Mouse (Mus musculus): ENCODE measurements around the gene Dynlrb1. TPM values are rescaled to one million over a fixed set of nuclear protein-coding genes. Genes with fewer than 3 reads are reported as not detected.

Gene Dynlrb1
- total RNA-seq (2021) = 100 to 1,000 TPM; 292 to 437 TPM
- polyA plus RNA-seq (2012; rRNA removed) = 164 and 217 TPM in 2 replicates
- long read RNA-seq, transcript Dynlrb1-202 (4 exons, 684 nt) = major isoform, 129 of 155 reads
- long read RNA-seq, transcript Dynlrb1-203 (4 exons, 534 nt) = minor isoform, 5 of 155 reads
- long read RNA-seq, partial matches to known transcripts = 7 of 155 reads
- long read RNA-seq, other reads (novel, unspliced or antisense) = 7 of 155 reads

DNA sequence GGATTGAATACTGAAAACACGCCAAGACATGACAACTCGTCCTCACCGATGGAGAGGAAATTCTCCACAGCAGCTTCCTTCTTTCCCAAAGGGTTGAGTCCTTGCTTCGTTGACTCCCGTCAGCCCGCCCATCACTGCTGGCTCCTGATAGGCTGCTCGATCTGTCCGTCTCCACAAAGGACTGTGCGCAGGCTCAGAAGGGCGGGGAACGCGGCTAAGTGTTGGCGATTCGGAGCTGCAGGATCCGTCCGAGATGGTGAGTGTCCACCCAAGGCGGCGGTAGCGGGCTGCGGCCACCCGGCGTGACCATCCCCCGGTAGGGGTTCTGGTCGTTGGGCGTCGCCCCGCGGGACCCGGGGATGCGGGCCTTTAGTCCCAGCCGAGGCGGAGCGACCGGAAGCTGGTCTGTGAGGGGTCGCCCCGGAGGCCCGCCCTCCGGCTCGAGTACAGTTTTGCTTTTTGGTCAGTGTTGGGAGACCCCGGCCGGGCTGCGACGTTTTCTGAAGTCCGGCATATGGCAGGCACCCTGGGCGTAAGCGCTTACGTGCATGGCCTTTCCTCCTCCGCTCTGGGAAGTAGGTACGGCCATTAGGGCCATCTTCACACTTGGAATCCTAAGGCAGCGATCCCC lies at the start of gene Dynlrb1:
Gene Dynlrb1, plus strand, starts transcription at position 172 of the 631 bp plus-strand sequence.
- DNase-seq = peak; percentile 99

DNA sequence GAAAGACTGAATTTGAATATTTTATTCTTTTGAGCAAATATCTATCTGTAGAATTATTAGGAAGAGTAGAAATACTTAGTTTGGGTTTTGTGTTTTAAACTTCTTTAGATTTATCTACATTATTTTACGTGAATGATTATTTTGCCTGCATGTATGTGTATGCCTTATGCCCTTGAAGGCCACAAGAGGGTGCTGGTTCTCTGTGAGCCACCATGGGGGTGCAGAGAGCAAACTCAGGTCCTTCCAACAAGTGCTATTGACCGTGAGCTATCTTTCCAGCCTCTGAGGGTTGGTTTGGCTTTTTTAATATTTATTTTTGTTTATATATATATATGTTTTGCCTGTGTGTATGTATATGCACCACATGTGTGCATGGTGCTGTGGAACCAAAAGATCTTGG lies 28.9 kb upstream of the Dynlrb1 start:
- DNase-seq = peak; percentile 15

DNA sequence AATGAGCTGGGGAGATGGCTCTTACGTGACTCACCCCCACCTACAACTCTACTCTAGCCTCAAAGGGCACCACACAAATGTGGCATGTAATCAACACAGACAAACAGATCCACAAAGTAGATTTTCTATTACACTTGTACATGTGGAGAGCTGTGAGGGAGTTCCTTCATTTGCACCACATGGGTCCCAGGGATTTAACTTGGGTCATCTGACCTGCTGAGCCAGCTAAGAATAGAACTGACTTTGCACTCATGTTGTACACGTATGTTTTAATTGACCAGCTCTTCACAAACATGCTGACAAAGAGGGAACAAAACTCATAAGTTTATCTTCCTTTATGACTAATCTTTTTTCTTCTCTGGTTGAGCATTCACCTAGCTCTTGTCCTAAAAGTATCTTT lies 13.2 kb upstream of the Dynlrb1 start:
- DNase-seq = no peak

- peak; percentile 45 for DNase-seq
These were observed 11.6 kb upstream of the Dynlrb1 start for GRCm38 (mm10) chr2:155224721-155225120.

DNA sequence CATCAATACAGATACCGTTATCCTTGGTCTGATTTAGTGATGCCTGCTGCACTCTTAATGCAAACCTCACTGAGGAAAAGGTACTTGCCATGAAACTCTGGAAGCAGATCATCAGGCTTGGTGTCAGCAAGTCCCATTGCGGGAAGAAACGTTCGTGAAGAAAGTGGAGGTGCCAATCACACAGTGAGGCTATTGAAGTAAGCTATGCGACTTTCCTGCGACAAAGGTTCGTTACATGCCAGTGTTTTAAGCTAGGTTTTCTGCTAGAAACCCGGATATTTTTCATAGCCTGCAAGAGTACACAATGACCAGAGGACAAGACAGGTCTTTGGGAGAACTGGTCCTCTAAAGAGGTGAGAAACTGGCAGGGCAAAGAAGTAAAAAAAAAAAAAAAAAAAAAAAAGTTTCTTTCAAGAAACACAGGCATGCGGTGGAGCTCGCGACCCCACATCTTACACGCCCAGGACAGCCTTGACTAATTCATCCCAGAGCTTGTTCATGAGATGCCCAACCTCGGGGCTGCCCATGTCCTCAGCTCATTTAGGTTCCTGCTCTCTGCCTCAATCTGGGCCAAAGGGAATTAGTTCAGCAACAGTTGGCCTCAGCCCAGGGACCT lies 479 bp upstream of the Dynlrb1 start:
- no peak for DNase-seq

GRCm38 (mm10) chr2:155237276-155237675 lies 943 bp downstream of the Dynlrb1 start:
- DNase-seq = peak; percentile 27

GRCm38 (mm10) chr2:155240915-155241314 lies 4.6 kb downstream of the Dynlrb1 start:
- DNase-seq = peak; percentile 90

DNA sequence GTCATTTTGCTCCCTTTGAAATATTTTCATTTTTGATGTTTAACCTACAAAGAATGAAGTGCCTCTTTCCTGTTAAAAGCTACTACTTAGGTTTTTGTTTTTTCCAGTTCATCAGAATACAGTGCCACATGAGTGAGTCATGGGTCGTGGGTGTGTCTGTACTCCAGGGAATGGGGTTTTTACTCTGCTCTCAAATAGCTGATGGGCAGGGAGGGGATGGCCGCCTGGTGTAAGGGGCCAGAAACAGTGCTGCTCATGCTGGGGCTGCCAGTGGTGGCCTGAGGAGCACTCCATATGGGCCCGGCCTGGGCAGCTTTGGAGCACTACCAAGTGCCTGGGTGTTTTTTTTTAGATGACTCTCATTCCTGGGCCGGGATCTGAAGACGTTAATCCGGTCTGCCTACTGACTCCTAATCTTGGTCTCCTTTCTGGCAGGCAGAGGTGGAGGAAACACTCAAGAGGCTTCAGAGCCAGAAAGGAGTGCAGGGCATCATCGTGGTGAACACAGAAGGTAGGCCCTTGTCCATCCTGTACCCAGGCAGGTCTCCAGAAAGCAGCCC lies 6.0 kb downstream of the Dynlrb1 start:
- peak; percentile 74 for DNase-seq

- no peak for DNase-seq
These were observed 9.9 kb downstream of the Dynlrb1 start for GRCm38 (mm10) chr2:155246231-155246630.

- no peak for DNase-seq
These were observed 11.9 kb downstream of the Dynlrb1 start for GRCm38 (mm10) chr2:155248206-155248605.

GRCm38 (mm10) chr2:155248718-155249117 lies 12.4 kb downstream of the Dynlrb1 start:
- DNase-seq = no peak

DNA sequence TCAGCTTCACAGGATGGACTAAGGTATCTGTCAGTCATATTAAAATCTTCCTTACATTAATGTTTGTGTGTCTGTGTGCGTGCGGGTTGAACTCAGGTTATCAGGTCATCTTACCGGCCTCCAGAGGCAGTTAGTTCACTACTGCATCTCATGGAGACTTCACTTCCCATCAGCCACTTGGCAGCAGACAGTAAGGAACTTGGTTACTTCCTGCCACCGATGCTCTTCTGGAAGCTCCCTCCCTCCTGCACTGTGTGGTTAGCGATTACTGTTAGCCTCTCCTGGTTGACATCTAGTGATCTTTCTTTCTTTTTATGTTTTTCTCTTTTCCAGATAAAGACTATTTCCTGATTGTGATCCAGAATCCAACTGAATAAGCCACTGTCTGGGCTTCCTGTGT lies 13.3 kb downstream of the Dynlrb1 start:
- no peak for DNase-seq

DNA sequence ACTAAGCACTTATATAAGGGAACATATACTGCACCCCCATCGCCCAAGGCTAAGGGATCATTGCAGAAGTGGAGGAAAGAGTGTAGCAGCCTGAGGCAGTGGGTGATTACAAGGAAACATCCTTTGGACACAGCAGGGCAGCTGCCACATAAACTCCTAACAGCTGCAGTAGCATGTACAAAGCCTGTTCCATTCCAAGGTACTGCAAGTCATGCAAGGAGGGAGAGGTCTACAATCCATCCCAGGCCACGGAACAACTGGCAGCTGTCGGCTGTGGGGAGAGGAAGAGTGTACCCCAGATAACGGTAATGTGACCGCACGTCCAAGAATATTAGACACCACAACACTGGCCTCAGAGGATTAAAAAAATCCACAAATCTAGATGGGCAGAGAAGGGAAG lies 29.2 kb downstream of the Dynlrb1 start:
- DNase-seq = no peak

DNA sequence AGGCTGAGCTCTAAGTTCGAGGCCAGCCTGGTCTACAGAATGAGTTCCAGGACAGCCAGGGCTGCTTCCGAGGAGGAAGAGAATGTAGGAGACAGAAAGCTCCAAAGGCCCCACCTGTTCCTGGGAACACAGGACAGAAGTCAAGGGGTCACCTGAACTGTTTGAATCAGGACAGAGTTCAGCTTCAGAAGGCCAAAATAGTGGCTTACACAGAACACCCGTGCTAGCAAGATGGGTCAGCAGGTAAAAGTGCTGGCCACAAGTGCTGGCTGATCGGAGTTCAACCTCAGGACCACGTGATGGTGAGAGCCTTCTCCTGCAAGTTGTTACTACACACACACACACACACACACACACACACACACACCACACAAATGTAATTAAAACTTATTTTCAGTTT lies 30.6 kb downstream of the Dynlrb1 start:
- no peak for DNase-seq

DNA sequence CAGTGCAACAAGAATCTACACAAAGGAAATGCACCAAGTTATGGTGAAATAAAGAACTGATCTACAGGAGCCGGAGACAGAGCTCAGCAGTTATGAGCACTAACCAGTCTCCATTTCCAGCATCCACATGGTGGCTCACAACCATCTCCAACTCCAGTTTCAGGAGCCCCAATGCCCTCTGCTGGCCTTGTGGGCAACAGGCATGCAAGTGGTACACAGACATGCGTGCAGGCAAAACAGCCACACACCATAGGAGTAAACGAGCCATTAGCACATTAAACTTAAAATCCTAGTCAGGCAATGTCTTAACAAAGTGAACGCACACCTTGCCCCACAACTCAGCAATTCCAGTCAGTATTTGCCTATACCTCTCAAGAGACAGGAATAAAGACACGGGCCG lies 35.6 kb downstream of the Dynlrb1 start:
- no peak for DNase-seq

DNA sequence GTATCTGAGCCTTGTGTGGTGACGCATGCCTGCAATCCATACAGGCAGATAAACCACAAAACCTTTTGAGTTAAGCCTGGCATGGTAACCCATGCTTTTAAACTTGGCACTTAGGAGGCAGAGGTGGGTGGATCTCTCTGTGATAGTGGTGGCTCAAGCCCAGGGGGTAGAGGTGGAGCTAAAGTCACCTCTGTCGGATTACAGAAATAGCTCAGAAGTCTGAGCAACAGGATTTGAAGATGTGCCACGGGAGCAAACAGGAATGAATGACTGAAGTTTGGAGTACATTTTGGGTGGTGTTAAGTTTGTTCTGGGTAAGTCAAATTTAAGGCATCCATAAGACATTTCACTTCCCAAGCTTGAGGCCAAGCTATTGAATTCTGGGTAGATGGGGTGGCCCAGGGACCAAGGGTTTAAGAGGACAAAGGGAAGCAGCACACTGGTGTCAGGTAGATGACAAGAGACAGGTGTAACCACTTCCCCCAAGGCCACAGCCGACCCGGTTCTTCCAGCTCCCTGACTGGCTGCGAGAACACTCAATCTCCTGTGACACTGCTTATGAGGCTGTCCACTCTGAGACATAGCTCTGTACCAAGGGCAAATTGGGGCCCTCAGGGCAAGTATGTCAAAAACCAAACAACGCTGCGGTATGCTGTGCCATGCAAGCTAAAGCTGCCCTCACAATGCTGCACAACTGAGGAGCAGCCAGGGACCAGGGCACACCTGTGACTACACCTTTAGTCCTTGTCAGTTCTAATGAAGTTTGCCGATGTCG lies 36.2 kb downstream of the Dynlrb1 start:
- DNase-seq = no peak

- no peak for DNase-seq
These were observed 37.3 kb downstream of the Dynlrb1 start for GRCm38 (mm10) chr2:155273603-155274002.

DNA sequence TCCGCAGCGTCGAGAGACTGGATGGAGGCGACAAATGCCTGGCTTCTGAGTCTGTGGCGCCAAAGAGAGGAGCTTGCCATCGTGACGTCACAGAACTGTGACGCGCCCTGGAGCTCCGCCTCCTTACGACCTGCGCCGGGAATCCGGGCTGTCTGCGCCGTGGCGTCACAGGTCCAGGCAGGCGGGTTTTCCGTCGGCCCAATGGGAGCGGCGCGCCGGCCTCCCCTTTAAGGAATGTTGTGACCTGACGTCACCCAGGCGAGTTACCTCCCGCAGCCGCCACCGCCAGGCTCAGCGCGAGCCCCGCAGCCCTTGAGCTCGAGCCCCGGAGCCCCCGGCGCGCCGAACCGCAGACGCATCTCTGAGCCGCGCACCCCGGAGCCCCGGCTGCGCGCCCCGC lies 39.9 kb downstream of the Dynlrb1 start, which contains the start of gene Map1lc3a:
Gene Map1lc3a, plus strand, starts transcription at position 103 of the 400 bp plus-strand sequence.
- peak; percentile 97 for DNase-seq

DNA sequence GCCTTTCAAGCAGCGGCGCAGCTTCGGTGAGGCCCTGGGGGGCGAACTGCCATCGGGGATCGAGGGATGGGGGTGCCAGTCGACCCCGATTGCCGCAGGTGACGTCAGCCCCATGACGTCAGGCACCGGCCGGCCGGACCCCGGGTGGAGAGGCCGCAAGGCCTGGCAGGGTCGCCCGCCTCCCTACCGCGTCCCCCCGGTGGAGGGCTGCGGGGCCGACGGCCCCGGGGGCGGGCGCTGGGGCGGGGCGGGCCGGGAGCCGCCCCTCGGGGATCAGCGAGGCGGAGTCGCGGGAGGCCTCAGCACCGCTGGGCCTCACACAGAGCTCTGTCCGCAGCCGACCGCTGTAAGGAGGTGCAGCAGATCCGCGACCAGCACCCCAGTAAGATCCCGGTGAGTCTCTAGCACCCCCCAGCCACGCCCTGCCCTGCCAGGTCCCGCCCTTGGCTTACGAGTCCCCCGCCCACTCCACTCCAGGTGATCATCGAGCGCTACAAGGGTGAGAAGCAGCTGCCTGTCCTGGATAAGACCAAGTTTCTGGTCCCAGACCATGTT lies 40.4 kb downstream of the Dynlrb1 start:
- peak; percentile 91 for DNase-seq

GRCm38 (mm10) chr2:155277721-155278120 lies 41.4 kb downstream of the Dynlrb1 start:
- DNase-seq = peak; percentile 65

DNA sequence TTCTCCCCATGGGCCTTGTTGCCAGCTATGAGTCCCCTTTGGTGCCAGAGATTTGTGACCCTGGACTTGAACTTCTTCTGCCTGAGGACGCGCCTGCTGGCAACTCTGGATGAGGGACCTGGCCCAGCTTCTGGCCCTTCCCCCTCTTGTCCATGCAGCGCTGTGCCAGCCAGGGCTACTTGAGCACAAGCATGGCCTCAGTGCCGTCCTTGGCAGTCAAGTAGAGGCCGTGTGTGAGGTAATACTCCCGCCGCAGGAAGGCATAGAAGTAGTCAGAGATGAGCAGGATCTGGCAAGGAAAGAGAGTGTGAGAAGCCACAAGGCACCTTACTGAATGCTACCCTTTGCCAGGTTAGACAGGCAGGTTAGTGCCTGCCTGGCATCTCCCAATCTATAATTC lies 42.0 kb downstream of the Dynlrb1 start:
- peak; percentile 95 for DNase-seq

- DNase-seq = peak; percentile 51
These were observed 42.8 kb downstream of the Dynlrb1 start for GRCm38 (mm10) chr2:155279163-155279562.
